Mouse (Mus musculus): ENCODE measurements around the gene Dvl2. TPM values are rescaled to one million over a fixed set of nuclear protein-coding genes. Genes with fewer than 3 reads are reported as not detected.

The Dvl2 gene
- total RNA-seq, 2 experiments from 2014 or later: 7.9 to 12.7 TPM

- ATAC-seq (ENCODE audit: poor library complexity, severe bottlenecking): no peak
Observed at GRCm38 (mm10) chr11:70026689-70027088, 26.3 kb downstream of the Dvl2 start.

- ATAC-seq (ENCODE audit: poor library complexity, severe bottlenecking): no peak
Observed at GRCm38 (mm10) chr11:70027397-70027796, 27.0 kb downstream of the Dvl2 start.

GRCm38 (mm10) chr11:70028401-70029129, 28.2 kb downstream of the Dvl2 start:
- ATAC-seq (ENCODE audit: poor library complexity, severe bottlenecking): no peak

- ATAC-seq (ENCODE audit: poor library complexity, severe bottlenecking): peak; percentile 51
Observed at GRCm38 (mm10) chr11:70029130-70029801, 28.9 kb downstream of the Dvl2 start.

- ATAC-seq (ENCODE audit: poor library complexity, severe bottlenecking): 0 out of 2 replicates have a peak, but pooled peaks have one; percentile 39
Observed at GRCm38 (mm10) chr11:70029829-70030550, 29.6 kb downstream of the Dvl2 start.

GRCm38 (mm10) chr11:70030651-70031320, 30.4 kb downstream of the Dvl2 start:
- ATAC-seq (ENCODE audit: poor library complexity, severe bottlenecking): no peak

- no peak for ATAC-seq (ENCODE audit: poor library complexity, severe bottlenecking)
Observed at GRCm38 (mm10) chr11:70031321-70031670, 30.9 kb downstream of the Dvl2 start.

- ATAC-seq (ENCODE audit: poor library complexity, severe bottlenecking): no peak
Observed at GRCm38 (mm10) chr11:70038174-70038573, 37.8 kb downstream of the Dvl2 start.

GRCm38 (mm10) chr11:70039631-70040030, 39.2 kb downstream of the Dvl2 start:
- no peak for ATAC-seq (ENCODE audit: poor library complexity, severe bottlenecking)

GRCm38 (mm10) chr11:70040184-70040583, 39.8 kb downstream of the Dvl2 start:
- ATAC-seq (ENCODE audit: poor library complexity, severe bottlenecking): no peak

GRCm38 (mm10) chr11:70042309-70043085, 42.1 kb downstream of the Dvl2 start:
- ATAC-seq (ENCODE audit: poor library complexity, severe bottlenecking): no peak

GRCm38 (mm10) chr11:70043665-70044064, 43.3 kb downstream of the Dvl2 start:
- ATAC-seq (ENCODE audit: poor library complexity, severe bottlenecking): no peak

GRCm38 (mm10) chr11:70045435-70045834, 45.0 kb downstream of the Dvl2 start:
- ATAC-seq (ENCODE audit: poor library complexity, severe bottlenecking): no peak

GRCm38 (mm10) chr11:70049366-70049765, 49.0 kb downstream of the Dvl2 start:
- ATAC-seq (ENCODE audit: poor library complexity, severe bottlenecking): no peak

- ATAC-seq (ENCODE audit: poor library complexity, severe bottlenecking): no peak
Observed at GRCm38 (mm10) chr11:70049816-70050215, 49.4 kb downstream of the Dvl2 start.

GRCm38 (mm10) chr11:70053156-70053555, 52.8 kb downstream of the Dvl2 start:
- ATAC-seq (ENCODE audit: poor library complexity, severe bottlenecking): no peak

GRCm38 (mm10) chr11:70053898-70054570, 53.6 kb downstream of the Dvl2 start, which contains the start of gene Asgr1:
Gene Asgr1, plus strand, starts transcription at chr11:70054085.
- no peak for ATAC-seq (ENCODE audit: poor library complexity, severe bottlenecking)

- ATAC-seq (ENCODE audit: poor library complexity, severe bottlenecking): peak; percentile 89
Observed at GRCm38 (mm10) chr11:70055618-70056214, 55.3 kb downstream of the Dvl2 start.

- no peak for ATAC-seq (ENCODE audit: poor library complexity, severe bottlenecking)
Observed at GRCm38 (mm10) chr11:70057805-70058204, 57.4 kb downstream of the Dvl2 start.

All from megakaryocyte, adult 5-6 weeks (primary cell).